Mouse (Mus musculus) ZHBTc4 (cell line): ENCODE measurements around the gene Fbxw15.
"Not testable (repeated sequence)": the region's sequence is repeated elsewhere in the genome, so short reads cannot be mapped to it uniquely, and the experiment has no call there.

Source experiments
- DNase-seq: peaks from one replicate; pipeline ENCODE4 v3.0.0-alpha.2; 2011; ENCODE audit warnings: low read depth, low spot score

The Fbxw15 gene

GRCm38 (mm10) chr9:109568162-109568561, at the start of gene Fbxw15:
Gene Fbxw15 (minus strand): TSS chr9:109568262.
- DNase-seq: not testable (repeated sequence)

- peak; percentile 64 for DNase-seq
Measured at GRCm38 (mm10) chr9:109606837-109607236, 38.8 kb upstream of the Fbxw15 start.

- DNase-seq: peak; percentile 38
Measured at GRCm38 (mm10) chr9:109602128-109602527, 34.1 kb upstream of the Fbxw15 start.

- DNase-seq: peak; percentile 61
Measured at GRCm38 (mm10) chr9:109597226-109597625, 29.2 kb upstream of the Fbxw15 start.

- peak; percentile 69 for DNase-seq
Measured at GRCm38 (mm10) chr9:109594866-109595265, 26.8 kb upstream of the Fbxw15 start.

GRCm38 (mm10) chr9:109565546-109565945, 2.5 kb downstream of the Fbxw15 start:
- DNase-seq: no peak

- not testable (repeated sequence) for DNase-seq
Measured at GRCm38 (mm10) chr9:109562106-109562505, 6.0 kb downstream of the Fbxw15 start.

- no peak for DNase-seq
Measured at GRCm38 (mm10) chr9:109552483-109552882, 15.6 kb downstream of the Fbxw15 start.

GRCm38 (mm10) chr9:109549666-109550065, 18.4 kb downstream of the Fbxw15 start:
- peak; percentile 52 for DNase-seq

- peak; percentile 49 for DNase-seq
Measured at GRCm38 (mm10) chr9:109523385-109524064, 44.5 kb downstream of the Fbxw15 start.
